Mouse (Mus musculus) T-cell, adult 2 months (primary cell): ENCODE results near the gene Mt1.

ENCODE experiments used
- DNase-seq: peaks from one replicate; pipeline ENCODE4 v3.0.0; 2022; ENCODE audit warnings: low spot score

Mt1 gene

GRCm38 (mm10) chr8:94172809-94173732 lies 5.8 kb upstream of the Mt1 start:
- no peak for DNase-seq

DNA sequence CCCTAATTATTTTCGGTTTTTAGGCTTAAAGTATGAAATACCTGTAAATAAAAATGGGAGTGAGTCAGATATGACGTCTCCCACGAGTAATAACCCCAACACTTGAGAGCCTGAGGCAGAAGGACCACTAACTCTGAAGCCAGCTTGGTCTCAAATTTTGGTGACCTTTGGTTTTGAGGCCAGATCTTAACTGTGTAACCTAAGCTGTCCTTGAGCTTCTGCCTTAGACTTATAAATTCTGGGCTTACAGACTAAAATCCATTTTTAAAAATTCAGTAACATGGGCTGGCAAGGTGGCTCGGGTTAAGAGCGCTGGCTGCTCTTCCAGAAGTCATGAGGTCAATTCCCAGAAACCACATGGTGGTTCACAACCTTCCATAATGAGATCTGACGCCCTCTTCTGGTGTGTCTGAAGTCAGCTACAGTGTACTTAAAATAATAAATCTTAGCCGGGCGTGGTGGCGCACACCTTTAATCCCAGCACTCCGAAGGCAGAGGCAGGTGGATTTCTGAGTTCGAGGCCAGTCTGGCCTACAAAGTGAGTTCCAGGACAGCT lies 5.0 kb upstream of the Mt1 start:
- no peak for DNase-seq

- no peak for DNase-seq
Observed at GRCm38 (mm10) chr8:94174619-94175213, 4.2 kb upstream of the Mt1 start.

GRCm38 (mm10) chr8:94177716-94178390 lies 1.0 kb upstream of the Mt1 start:
- DNase-seq, result no peak

DNA sequence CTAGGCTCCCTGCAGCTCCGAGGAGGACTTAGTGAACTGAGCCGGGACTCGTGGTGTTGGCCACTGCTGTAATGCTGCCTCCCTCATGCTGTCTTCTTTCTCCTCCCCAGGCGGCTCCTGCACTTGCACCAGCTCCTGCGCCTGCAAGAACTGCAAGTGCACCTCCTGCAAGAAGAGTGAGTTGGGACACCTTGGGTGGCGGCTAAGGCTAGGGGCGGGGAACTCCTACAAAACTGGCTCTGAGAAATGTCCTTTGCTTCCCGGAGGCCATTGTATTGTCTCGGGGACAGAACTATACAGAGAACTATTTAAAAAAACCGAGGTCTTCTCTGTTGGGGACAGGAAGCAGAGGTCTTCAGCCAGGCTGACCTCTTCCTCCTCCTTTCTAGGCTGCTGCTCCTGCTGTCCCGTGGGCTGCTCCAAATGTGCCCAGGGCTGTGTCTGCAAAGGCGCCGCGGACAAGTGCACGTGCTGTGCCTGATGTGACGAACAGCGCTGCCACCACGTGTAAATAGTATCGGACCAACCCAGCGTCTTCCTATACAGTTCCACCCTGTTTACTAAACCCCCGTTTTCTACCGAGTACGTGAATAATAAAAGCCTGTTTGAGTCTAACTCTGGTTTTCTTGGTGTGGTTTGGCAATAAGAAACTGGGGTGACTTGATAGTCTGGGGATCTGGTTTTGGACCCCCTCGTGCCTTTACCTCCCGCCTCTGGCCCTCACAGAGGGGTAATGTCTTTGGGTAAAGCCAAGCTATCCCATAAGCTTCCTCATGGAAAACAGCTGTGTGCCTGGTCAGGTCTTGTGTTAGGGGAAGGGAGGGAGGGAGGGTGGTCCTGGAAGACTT lies 1.1 kb downstream of the Mt1 start:
- DNase-seq, result no peak

DNA sequence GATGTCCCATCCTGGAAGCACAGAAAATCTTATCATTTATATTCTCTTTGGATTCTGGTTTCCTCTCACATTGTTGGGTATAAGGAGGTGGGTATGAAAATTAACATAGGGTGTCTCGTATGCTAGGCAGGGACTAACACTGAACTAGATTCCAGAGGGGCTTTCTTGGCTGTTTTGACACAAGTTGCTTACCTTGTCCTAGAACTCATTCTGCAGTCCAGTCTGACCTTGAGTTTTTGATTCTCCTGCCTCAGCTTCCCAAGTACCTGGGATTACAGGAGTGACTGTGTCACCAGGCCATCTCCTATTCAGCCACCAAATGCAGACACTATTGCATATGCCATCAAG lies 1.7 kb downstream of the Mt1 start:
- no peak for DNase-seq

DNA sequence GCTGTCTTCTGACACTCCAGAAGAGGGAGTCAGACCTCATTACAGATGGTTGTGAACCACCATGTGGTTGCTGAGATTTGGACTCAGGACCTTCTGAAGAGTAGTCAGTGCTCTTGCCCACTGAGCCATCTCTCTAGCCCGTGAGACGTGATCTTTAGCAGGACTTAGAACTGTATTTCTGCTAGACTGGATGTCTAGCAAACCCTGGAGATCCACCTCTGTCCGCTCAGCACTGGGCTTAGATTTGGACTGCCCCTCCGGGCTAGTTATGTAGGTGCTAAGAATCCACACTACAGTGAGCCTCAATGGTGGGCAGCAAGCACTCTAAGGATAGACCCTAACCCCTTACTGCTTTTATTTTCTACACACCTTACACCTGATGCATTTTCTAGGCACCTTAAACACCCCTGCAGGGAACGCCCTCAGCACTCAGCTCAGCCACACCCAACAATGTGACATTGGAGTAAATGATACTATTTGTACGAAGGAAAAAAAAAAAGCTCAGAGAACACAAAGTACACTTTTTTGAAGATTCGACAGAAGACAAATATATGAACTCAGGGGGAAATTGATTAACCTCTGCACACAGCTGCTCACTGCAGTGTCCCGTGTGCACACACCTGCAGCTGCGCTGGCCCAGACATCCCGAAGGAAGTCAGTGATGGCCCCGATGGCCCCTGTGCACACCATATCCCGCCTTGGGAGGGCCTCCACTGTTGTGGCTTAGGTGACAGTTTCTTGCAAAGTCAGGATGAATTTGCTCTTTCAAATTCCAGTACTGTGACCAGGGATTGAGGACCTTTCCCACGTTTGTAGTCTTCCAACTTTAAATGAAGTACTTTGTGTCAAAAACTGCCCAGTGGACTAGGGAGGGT lies 3.4 kb downstream of the Mt1 start:
- no peak for DNase-seq

GRCm38 (mm10) chr8:94183117-94183516 lies 4.2 kb downstream of the Mt1 start:
- peak; percentile 73 for DNase-seq

DNA sequence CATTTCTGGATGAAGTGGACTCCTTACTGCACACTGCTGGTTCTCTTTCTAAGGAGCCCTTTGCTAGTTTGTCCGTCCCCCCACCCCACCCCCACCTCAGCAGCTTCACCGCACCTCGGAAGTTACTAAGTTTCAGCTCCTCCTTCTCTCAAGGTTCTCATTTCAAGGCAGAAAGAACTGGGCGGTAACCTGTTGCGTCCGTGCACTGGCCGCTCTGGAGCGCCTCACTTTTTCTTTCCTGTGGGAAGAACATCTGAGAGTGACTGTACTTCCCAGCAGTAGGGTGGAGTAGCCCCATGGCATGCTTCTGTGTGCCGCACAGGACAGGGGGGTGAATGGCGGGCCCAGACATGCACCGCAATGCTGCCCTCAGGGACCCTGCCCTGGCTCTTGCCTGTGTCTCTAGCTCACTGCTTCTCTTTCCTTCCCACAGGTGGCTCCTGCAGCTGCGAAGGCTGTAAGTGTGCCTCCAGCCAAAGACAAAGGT lies 5.5 kb downstream of the Mt1 start:
- no peak for DNase-seq

DNA sequence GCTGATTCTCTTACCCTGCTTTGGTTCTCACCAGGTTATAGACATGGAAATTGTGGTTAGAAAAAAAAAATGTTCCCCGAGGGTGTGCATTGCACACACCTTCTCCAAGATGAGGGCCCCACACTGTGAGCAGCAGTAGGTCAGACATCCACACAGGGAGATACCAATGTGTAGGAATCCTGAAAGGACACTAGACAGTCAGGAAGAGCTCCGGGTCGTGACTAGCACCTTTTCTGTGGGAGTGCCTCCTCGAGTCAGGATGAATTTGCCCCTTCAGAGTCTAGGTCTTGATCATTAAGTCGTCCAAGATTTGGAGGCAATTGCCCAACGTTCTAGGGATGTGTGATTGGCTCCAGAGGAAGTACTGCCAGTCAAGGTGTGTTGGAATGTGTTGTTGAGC lies 6.9 kb downstream of the Mt1 start:
- no peak for DNase-seq

- DNase-seq, result peak; percentile 54
Observed at GRCm38 (mm10) chr8:94186542-94186941, 7.7 kb downstream of the Mt1 start.

GRCm38 (mm10) chr8:94187290-94188002 lies 8.6 kb downstream of the Mt1 start:
- DNase-seq, result no peak

- DNase-seq, result no peak
Observed at GRCm38 (mm10) chr8:94189275-94190031, 10.6 kb downstream of the Mt1 start.

DNA sequence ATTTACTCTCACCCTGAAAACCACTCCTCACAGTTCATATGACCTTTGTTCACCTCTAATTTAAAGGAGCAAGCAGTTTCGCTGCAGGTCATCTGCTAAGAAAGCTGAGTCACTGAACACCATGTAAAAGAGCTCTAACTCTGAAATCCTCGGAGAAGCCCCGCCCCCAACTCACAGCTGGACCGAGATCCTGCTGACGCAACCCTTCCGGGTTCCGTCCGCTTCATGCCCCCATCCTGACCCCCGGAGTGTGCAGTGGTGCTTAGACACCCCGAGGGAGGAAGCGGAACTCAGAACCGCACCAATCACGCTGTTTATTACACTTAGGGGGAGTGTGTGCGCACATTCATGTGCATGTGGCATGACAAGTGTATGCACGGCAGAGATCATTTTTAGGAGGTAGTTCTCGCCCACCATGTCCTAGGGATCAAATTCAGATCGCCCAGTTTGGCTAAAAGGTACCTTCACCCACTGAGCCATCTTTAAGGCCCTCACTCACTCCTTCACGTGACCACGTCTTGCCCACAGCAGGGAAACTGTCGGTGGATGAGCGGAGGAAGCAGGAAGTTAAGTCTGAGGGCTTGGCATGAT lies 12.3 kb downstream of the Mt1 start:
- peak; percentile 88 for DNase-seq

DNA sequence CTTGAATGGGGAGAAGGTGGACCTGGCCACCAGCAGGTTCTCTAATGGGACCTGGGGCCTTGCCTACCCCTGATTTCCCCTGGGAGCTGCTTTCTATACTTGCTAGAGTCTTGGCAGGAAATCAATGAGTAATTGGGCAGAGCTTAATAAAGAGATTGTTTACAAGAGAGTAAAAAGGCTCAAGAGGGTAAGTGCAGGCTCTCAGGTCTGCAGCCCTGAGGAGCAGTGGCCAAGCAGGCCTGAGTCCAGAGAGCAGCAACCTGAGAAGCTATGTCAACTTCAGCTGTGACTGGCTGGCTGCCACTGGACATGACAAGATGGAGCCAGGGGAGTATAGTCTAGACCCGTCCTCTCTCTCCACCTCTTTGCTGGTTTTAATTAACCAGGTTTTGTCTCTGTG lies 14.0 kb downstream of the Mt1 start:
- no peak for DNase-seq

DNA sequence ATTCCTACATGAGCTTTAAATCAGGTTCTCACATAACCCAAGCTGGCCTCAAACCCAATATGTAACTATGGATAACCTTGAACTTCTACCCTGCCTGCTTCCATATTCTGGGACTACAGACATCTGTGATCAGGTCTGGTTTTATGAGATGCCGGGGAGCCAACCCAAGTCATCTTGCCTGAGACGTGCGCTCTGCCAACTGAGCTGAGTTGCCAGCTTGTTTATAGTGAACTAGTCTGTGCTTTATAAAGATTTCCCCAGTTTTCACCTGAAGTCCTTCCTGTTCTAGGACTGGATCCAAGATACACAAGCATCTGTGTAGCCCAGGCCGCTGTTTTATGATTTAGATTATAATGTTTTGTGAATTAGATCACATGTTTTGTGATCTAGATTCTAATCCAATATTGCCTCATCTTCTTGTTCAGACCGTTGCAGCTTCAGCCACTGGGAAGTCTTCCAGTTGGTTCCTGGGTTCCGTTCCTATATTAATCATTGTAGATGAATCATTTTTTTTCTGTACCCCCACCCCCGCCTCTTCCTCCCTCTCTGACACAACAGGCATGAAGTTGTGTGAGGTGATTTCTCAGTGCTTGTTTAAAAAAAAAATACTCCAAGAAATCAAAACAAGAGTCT lies 15.8 kb downstream of the Mt1 start:
- no peak for DNase-seq

- peak; percentile 48 for DNase-seq
Observed at GRCm38 (mm10) chr8:94199202-94199869, 20.5 kb downstream of the Mt1 start.

- DNase-seq, result no peak
Observed at GRCm38 (mm10) chr8:94204043-94204442, 25.2 kb downstream of the Mt1 start.
